9 mouse cellular contexts compared by ENCODE assay signal in genomic region chr19:21654788-21655187, GRCm38 (mm10). TPM values are rescaled to one million over a fixed set of nuclear protein-coding genes. Genes with fewer than 3 reads are reported as not detected.
DNase-seq lines count a peak whose midpoint lies in the region; ATAC-seq and TF ChIP-seq lines count a peak whose summit lies in the region.
"Had no signal": no experiment of that assay in that cellular context is flagged by ENCODE, and none has a peak within 500 bp of the region (broad histone marks: within the 10 kb centered on the region; RNA-seq: fewer than 3 reads in every experiment).

No protein-coding gene starts in this region.

- no peak for TF ChIP-seq CTCF in left cerebral cortex, adult 2 months (IDR thresholded peaks at IDR 0.05)

- no peak for TF ChIP-seq POLR2A in myocyte (IDR thresholded peaks at IDR 0.05; ENCODE audit: insufficient read length, low read depth)

- H3K36me3 ChIP-seq in embryonic facial prominence, embryonic 13.5 days = 0 out of 2 replicates have a peak, but pooled peaks cover 3% of the 10 kb centered on the region
- no peaks in the 10 kb centered on the region for H3K36me3 ChIP-seq in intestine, embryonic 15.5 days
- no peaks in the 10 kb centered on the region for H3K36me3 ChIP-seq in myocyte (ENCODE audit: control insufficient read depth, insufficient read depth)

- intact Hi-C loops in left cerebral cortex, adult 2 months (cut with DNase I) = loop anchor here (10.0 kb wide), 1 partner anchor 380 kb away; the partner anchor contains the start of gene Zfand5
- intact Hi-C loops in left cerebral cortex, postnatal 14 days (cut with DNase I) = loop anchor here (5.0 kb wide), 3 partner anchors 82 to 382 kb away; partner anchors contain the start of gene Zfand5

- no peak for ATAC-seq in embryonic facial prominence, embryonic 13.5 days (ENCODE audit: insufficient number of reproducible peaks, insufficient read depth, low FRiP score, low TSS enrichment, low read depth)
- no peak for ATAC-seq in intestine, embryonic 15.5 days

- H3K4me3 ChIP-seq in left cerebral cortex, adult 2 months = peak overlapping the region; percentile 94
- peak overlapping the region; percentile 82 for H3K4me3 ChIP-seq in embryonic facial prominence, embryonic 13.5 days
- H3K4me3 ChIP-seq in intestine, embryonic 15.5 days (replicated peaks) = 0 out of 2 replicates have a peak overlapping the region, but pooled peaks have one; percentile 94
- peak overlapping the region; percentile 62 for H3K4me3 ChIP-seq in myocyte

- H3K9ac ChIP-seq in embryonic facial prominence, embryonic 13.5 days = no peak overlapping the region
- 0 out of 2 replicates have a peak overlapping the region, but pooled peaks have one; percentile 18 for H3K9ac ChIP-seq in intestine, embryonic 15.5 days

- H3K9me3 ChIP-seq in embryonic facial prominence, embryonic 13.5 days = no peaks in the 10 kb centered on the region
- H3K9me3 ChIP-seq in intestine, embryonic 15.5 days = no peaks in the 10 kb centered on the region

- DNase-seq in left cerebral cortex, adult 2 months (ENCODE audit: extremely low spot score in 1 of 2, low spot score in 2 of 2) = no peak
- DNase-seq in left cerebral cortex, postnatal 14 days (ENCODE audit: low spot score in 2 of 2) = no peak
- no peak for DNase-seq in frontal cortex, adult 2 months (ENCODE audit: extremely low spot score in 1 of 2, low spot score in 1 of 2)
- DNase-seq in spleen, postnatal 36 days (ENCODE audit: low spot score in 2 of 2) = no peak
- no peak for DNase-seq in yolk sac, embryonic 10.5 days (ENCODE audit: low spot score)
- DNase-seq: gastrocnemius, postnatal 10 days had no signal

- H3ac ChIP-seq in myocyte (ENCODE audit: control insufficient read depth, insufficient read length) = no peak overlapping the region

- H3K79me2 ChIP-seq in myocyte (ENCODE audit: control insufficient read depth, insufficient read depth) = peaks cover 85% of the 10 kb centered on the region

- H3K4me2 ChIP-seq in embryonic facial prominence, embryonic 13.5 days = peak overlapping the region; percentile 82
- H3K4me2 ChIP-seq in intestine, embryonic 15.5 days (replicated peaks) = peak overlapping the region; percentile 68
- peak overlapping the region; percentile 88 for H3K4me2 ChIP-seq in myocyte (ENCODE audit: low read depth)

- peaks cover 26% of the 10 kb centered on the region for H3K4me1 ChIP-seq in embryonic facial prominence, embryonic 13.5 days
- H3K4me1 ChIP-seq in intestine, embryonic 15.5 days (replicated peaks) = peaks cover 11% of the 10 kb centered on the region; the same call in 1 of the 2 replicates

- 78% methylated on average over 7 of the region's 7 CpGs for WGBS in embryonic facial prominence, embryonic 13.5 days
- 44% methylated on average over 7 of the region's 7 CpGs for WGBS in intestine, embryonic 15.5 days

- no peaks in the 10 kb centered on the region for H3K27me3 ChIP-seq in embryonic facial prominence, embryonic 13.5 days
- H3K27me3 ChIP-seq in intestine, embryonic 15.5 days (replicated peaks) = no peaks in the 10 kb centered on the region
- no peaks in the 10 kb centered on the region for H3K27me3 ChIP-seq in myocyte (ENCODE audit: control insufficient read depth, insufficient read depth, insufficient read length)

- peak overlapping the region; percentile 86 for H3K27ac ChIP-seq in left cerebral cortex, adult 2 months
- H3K27ac ChIP-seq in embryonic facial prominence, embryonic 13.5 days = no peak overlapping the region
- H3K27ac ChIP-seq in intestine, embryonic 15.5 days = no peak overlapping the region

TF ChIP-seq in myocyte, 11 proteins besides CTCF, POLR2A, EP300 and RAD21:
- no peak for TF ChIP-seq CEBPB (IDR thresholded peaks at IDR 0.05; ENCODE audit: insufficient read depth, poor library complexity, severe bottlenecking)
- no peak for TF ChIP-seq TCF3 (IDR thresholded peaks at IDR 0.05; ENCODE audit: insufficient read length, low read depth)
- TF ChIP-seq POLR2AphosphoS2 (IDR thresholded peaks at IDR 0.05; ENCODE audit: insufficient read length, low read depth) = no peak
- no peak for TF ChIP-seq E2F4 (IDR thresholded peaks at IDR 0.05; ENCODE audit: insufficient read depth)
- TF ChIP-seq MYOD1 (IDR thresholded peaks at IDR 0.05; ENCODE audit: control insufficient read depth in 1 of 3, insufficient read length in 2 of 3, low read depth in 2 of 3) = no peak
- no peak for TF ChIP-seq USF1 (IDR thresholded peaks at IDR 0.05; ENCODE audit: low read depth)

RNA-seq across cellular contexts. Expression of gene Abhd17b, which starts 1.8 kb away (rescaled TPM):
- 10 to 100 TPM; 40.3 to 40.9 TPM for total RNA-seq in left cerebral cortex, adult 2 months (2021)
- total RNA-seq in left cerebral cortex, postnatal 14 days (2021) = 10 to 100 TPM; 51.6 to 56.4 TPM
- polyA plus RNA-seq in embryonic facial prominence, embryonic 13.5 days (2015; fragmentation: Nextera tagmentation; extraction: Ambion mirVana) = 34.2 and 34.8 TPM in 2 replicates
- polyA plus RNA-seq in intestine, embryonic 15.5 days (2015; fragmentation: Nextera tagmentation; extraction: Ambion mirVana) = 26.3 and 26.5 TPM in 2 replicates
- 11.2 TPM for polyA plus RNA-seq in myocyte (2012; fragmentation: generic; extraction: Trizol)
- 25.4 and 28.3 TPM in 2 replicates for polyA plus RNA-seq in frontal cortex, adult 2 months (2012; rRNA removed)

RNA-seq across cellular contexts. Expression of gene 1110059E24Rik, which starts 2.0 kb away (rescaled TPM):
- 10 to 100 TPM; 21.7 to 24.5 TPM for total RNA-seq in left cerebral cortex, adult 2 months (2021)
- 10 to 100 TPM; 19.8 to 22.6 TPM for total RNA-seq in left cerebral cortex, postnatal 14 days (2021)
- polyA plus RNA-seq in embryonic facial prominence, embryonic 13.5 days (2015; fragmentation: Nextera tagmentation; extraction: Ambion mirVana) = 57.8 and 59.4 TPM in 2 replicates
- 62.9 and 63.8 TPM in 2 replicates for polyA plus RNA-seq in intestine, embryonic 15.5 days (2015; fragmentation: Nextera tagmentation; extraction: Ambion mirVana)
- polyA plus RNA-seq in myocyte (2012; fragmentation: generic; extraction: Trizol) = 12.0 TPM
- 29.2 and 29.6 TPM in 2 replicates for polyA plus RNA-seq in frontal cortex, adult 2 months (2012; rRNA removed)
